Mouse (Mus musculus) central nervous system, embryonic 18 days (tissue): ENCODE data around the gene Cyp3a41a. TPM values are rescaled to one million over a fixed set of nuclear protein-coding genes. Genes with fewer than 3 reads are reported as not detected.

ENCODE experiments used
- polyA plus RNA-seq: library from polyadenylated mRNA; depleted of rRNA; stranded (reverse); fragments of >200 nt; gene quantifications from 2 replicates; pipeline ENCODE4 v1.2.3, GENCODE M21; 2012; rRNA removed

The Cyp3a41a gene
- not detected in 2 replicates for polyA plus RNA-seq

DNA sequence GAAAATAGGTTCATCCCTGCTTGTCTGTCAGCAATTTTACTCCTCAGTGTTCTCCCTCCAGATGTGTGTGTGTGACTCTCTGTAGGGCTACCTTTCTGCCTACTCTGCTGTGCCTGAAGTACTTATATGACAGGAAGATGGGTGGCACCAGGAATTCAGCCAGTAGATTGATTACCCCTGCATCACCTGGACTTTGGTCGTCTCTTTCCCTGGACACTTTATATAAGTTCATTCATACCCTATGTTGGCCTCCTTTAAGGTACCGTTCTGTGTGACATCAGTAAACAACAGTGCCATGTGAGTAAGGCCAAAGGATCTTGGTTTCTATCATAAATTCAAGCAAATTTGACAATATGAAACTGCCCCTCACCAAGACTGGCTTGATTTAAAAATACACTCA is at the start of gene Cyp3a41a:
Gene Cyp3a41a, minus strand, starts transcription at position 101 of the 400 bp plus-strand sequence.

Other genes with a start within 250 kb of the Cyp3a41a start
- not detected in 2 replicates for gene Cyp3a41b, start 135.4 kb downstream of the Cyp3a41a start, polyA plus RNA-seq
- gene Cyp3a44, start 85.7 kb upstream of the Cyp3a41a start, polyA plus RNA-seq: not detected in 2 replicates
- gene Cyp3a11, start 159.8 kb upstream of the Cyp3a41a start, polyA plus RNA-seq: not detected in 2 replicates